Mouse (Mus musculus) stomach, embryonic 16.5 days (tissue): ENCODE data around the gene Clmn. TPM values are rescaled to one million over a fixed set of nuclear protein-coding genes. Genes with fewer than 3 reads are reported as not detected.

Experiments used
- ATAC-seq: fragments of 200-750 bp; cut with Nextera tagmentation; 2 replicates; pipeline ENCODE4 v1.8.0; 2017; ENCODE audit warnings: moderate number of reproducible peaks, moderate TSS enrichment; ENCODE audit not compliant: insufficient read depth, low FRiP score
- H3K27ac ChIP-seq: fragments of 300-500 bp; sonication (generic); 2 replicates; pipeline ENCODE4 v1.5.1; 2014; ENCODE audit warnings: low read length
- H3K27me3 ChIP-seq: fragments of 300-500 bp; sonication (generic); 2 replicates; pipeline ENCODE4 v1.6.1; 2014; ENCODE audit warnings: low read length, control low read depth, mixed read lengths; ENCODE audit not compliant: control insufficient read depth, insufficient read depth
- H3K36me3 ChIP-seq: fragments of 300-500 bp; sonication (generic); 2 replicates; pipeline ENCODE4 v1.6.1; 2014; ENCODE audit warnings: low read length; ENCODE audit not compliant: control insufficient read depth, insufficient read depth
- H3K4me1 ChIP-seq: fragments of 300-500 bp; sonication (generic); 2 replicates; pipeline ENCODE4 v1.6.1; 2014; ENCODE audit warnings: low read length, control low read depth, mixed read lengths; ENCODE audit not compliant: control insufficient read depth, insufficient read depth
- H3K4me2 ChIP-seq: fragments of 300-500 bp; sonication (generic); 2 replicates; pipeline ENCODE4 v1.6.1; 2014; ENCODE audit warnings: low read depth, low read length, mixed read lengths
- H3K4me3 ChIP-seq: fragments of 300-500 bp; sonication (generic); replicated peaks from 2 replicates; pipeline ENCODE4 v1.5.1; 2014; ENCODE audit warnings: mild to moderate bottlenecking, low read length
- H3K9ac ChIP-seq: fragments of 300-500 bp; sonication (generic); 2 replicates; pipeline ENCODE4 v1.6.1; 2014; ENCODE audit warnings: low read length
- H3K9me3 ChIP-seq: fragments of 300-500 bp; sonication (generic); replicated peaks from 2 replicates; pipeline ENCODE4 v1.6.1; 2016; ENCODE audit warnings: low read length, control low read depth; ENCODE audit not compliant: control insufficient read depth
- WGBS: fragments of 180-500 bp; shearing (Covaris S2); extraction: QIAGEN DNeasy Blood & Tissue Kit; methylation state at CpG from one replicate; pipeline ENCODE4 v1.1.7; 2014; 5-methylcytosine and 5-hydroxymethylcytosine counted together
- polyA plus RNA-seq: library from polyadenylated mRNA; unstranded; fragments of >200 nt; fragmentation: Nextera tagmentation; extraction: Ambion mirVana; gene quantifications from 2 replicates; pipeline ENCODE4 v1.2.1, GENCODE M21; 2015

Gene Clmn
- polyA plus RNA-seq, 1 experiment from 2014 or later, result 2.3 TPM

- H3K9ac ChIP-seq, result no peak overlapping the region
- no peak for ATAC-seq
- 79% methylated on average over 3 of the region's 3 CpGs for WGBS
Measured at GRCm38 (mm10) chr12:104868430-104868829, 3.6 kb upstream of the Clmn start.

GRCm38 (mm10) chr12:104867851-104868250 is 3.0 kb upstream of the Clmn start:
- Histone ChIP-seq H3K4me2 (no peak overlapping the region), H3K36me3 (no peaks in the 10 kb centered on the region), H3K9me3 (no peaks in the 10 kb centered on the region), H3K27me3 (no peaks in the 10 kb centered on the region), H3K4me1 (peaks cover 9% of the 10 kb centered on the region; the same call in 1 of the 2 replicates), H3K4me3 (no peak overlapping the region), H3K9ac (no peak overlapping the region), H3K27ac (no peak overlapping the region)
- WGBS, result 58% methylated on average over 6 of the region's 6 CpGs
- ATAC-seq, result no peak

More at GRCm38 (mm10) chr12:104868430-104868829, 3.6 kb upstream of the Clmn start:
- Histone ChIP-seq H3K4me2 (no peak overlapping the region), H3K4me3 (no peak overlapping the region), H3K27me3 (no peaks in the 10 kb centered on the region), H3K27ac (no peak overlapping the region), H3K9me3 (no peaks in the 10 kb centered on the region), H3K36me3 (no peaks in the 10 kb centered on the region), H3K4me1 (peaks cover 9% of the 10 kb centered on the region; the same call in 1 of the 2 replicates)

GRCm38 (mm10) chr12:104865166-104865535 is 275 bp upstream of the Clmn start:
- WGBS, result 0% methylated on average over 7 of the region's 10 CpGs
- Histone ChIP-seq H3K27me3 (no peaks in the 10 kb centered on the region), H3K27ac (no peak overlapping the region; the same call in 1 of the 2 replicates), H3K9me3 (no peaks in the 10 kb centered on the region), H3K4me3 (peak overlapping the region; percentile 87), H3K36me3 (no peaks in the 10 kb centered on the region), H3K4me1 (peaks cover 9% of the 10 kb centered on the region; the same call in 1 of the 2 replicates), H3K4me2 (peak overlapping the region; percentile 95), H3K9ac (peak overlapping the region; percentile 91)
- peak; percentile 24; the same call in 1 of the 2 replicates for ATAC-seq

GRCm38 (mm10) chr12:104863653-104864052 is 1.2 kb downstream of the Clmn start:
- H3K9ac ChIP-seq, result no peak overlapping the region; the same call in 1 of the 2 replicates
- H3K27ac ChIP-seq, result no peak overlapping the region
- no peaks in the 10 kb centered on the region for H3K27me3 ChIP-seq
- no peaks in the 10 kb centered on the region for H3K36me3 ChIP-seq
- H3K4me3 ChIP-seq, result peak overlapping the region; percentile 87
- H3K4me2 ChIP-seq, result peak overlapping the region; percentile 95
- 66% methylated on average over 7 of the region's 7 CpGs for WGBS
- H3K4me1 ChIP-seq, result peaks cover 15% of the 10 kb centered on the region
- ATAC-seq, result no peak; the same call in 1 of the 2 replicates
- no peaks in the 10 kb centered on the region for H3K9me3 ChIP-seq

- H3K9ac ChIP-seq, result peak overlapping the region; percentile 11; the same call in 1 of the 2 replicates
- ATAC-seq, result no peak
- H3K4me3 ChIP-seq, result no peak overlapping the region
- peaks cover 8% of the 10 kb centered on the region for H3K4me1 ChIP-seq
- 68% methylated on average over 7 of the region's 7 CpGs for WGBS
- no peak overlapping the region for H3K4me2 ChIP-seq
- H3K27me3 ChIP-seq, result no peaks in the 10 kb centered on the region
- no peaks in the 10 kb centered on the region for H3K36me3 ChIP-seq
- no peak overlapping the region for H3K27ac ChIP-seq
- H3K9me3 ChIP-seq, result no peaks in the 10 kb centered on the region
Measured at GRCm38 (mm10) chr12:104859140-104859539, 5.7 kb downstream of the Clmn start.

GRCm38 (mm10) chr12:104858732-104859131 is 6.1 kb downstream of the Clmn start:
- no peak overlapping the region for H3K27ac ChIP-seq
- no peaks in the 10 kb centered on the region for H3K27me3 ChIP-seq
- no peaks in the 10 kb centered on the region for H3K9me3 ChIP-seq
- ATAC-seq, result no peak
- H3K4me3 ChIP-seq, result no peak overlapping the region
- 79% methylated on average over 5 of the region's 5 CpGs for WGBS
- no peaks in the 10 kb centered on the region for H3K36me3 ChIP-seq
- peak overlapping the region; percentile 11; the same call in 1 of the 2 replicates for H3K9ac ChIP-seq
- no peak overlapping the region for H3K4me2 ChIP-seq
- H3K4me1 ChIP-seq, result peaks cover 8% of the 10 kb centered on the region

GRCm38 (mm10) chr12:104857614-104858013 is 7.3 kb downstream of the Clmn start:
- peaks cover 10% of the 10 kb centered on the region for H3K4me1 ChIP-seq
- no peak for ATAC-seq
- H3K9ac ChIP-seq, result no peak overlapping the region
- no peak overlapping the region for H3K4me3 ChIP-seq
- H3K4me2 ChIP-seq, result no peak overlapping the region
- H3K27ac ChIP-seq, result no peak overlapping the region
- no peaks in the 10 kb centered on the region for H3K36me3 ChIP-seq
- H3K9me3 ChIP-seq, result no peaks in the 10 kb centered on the region
- H3K27me3 ChIP-seq, result no peaks in the 10 kb centered on the region
- WGBS, result 81% methylated on average over 10 of the region's 10 CpGs

GRCm38 (mm10) chr12:104856540-104856939 is 8.3 kb downstream of the Clmn start:
- Histone ChIP-seq H3K4me3 (no peak overlapping the region), H3K4me2 (no peak overlapping the region), H3K4me1 (peaks cover 16% of the 10 kb centered on the region), H3K27ac (no peak overlapping the region), H3K27me3 (no peaks in the 10 kb centered on the region), H3K9ac (0 out of 2 replicates have a peak overlapping the region, but pooled peaks have one; percentile 7), H3K9me3 (no peaks in the 10 kb centered on the region), H3K36me3 (no peaks in the 10 kb centered on the region)
- no peak for ATAC-seq
- 65% methylated on average over 3 of the region's 3 CpGs for WGBS

GRCm38 (mm10) chr12:104855548-104855947 is 9.3 kb downstream of the Clmn start:
- peaks cover 18% of the 10 kb centered on the region for H3K4me1 ChIP-seq

More at GRCm38 (mm10) chr12:104855548-104855947, 9.3 kb downstream of the Clmn start:
- Histone ChIP-seq H3K27ac (no peak overlapping the region), H3K27me3 (no peaks in the 10 kb centered on the region), H3K4me2 (no peak overlapping the region), H3K9me3 (no peaks in the 10 kb centered on the region), H3K9ac (no peak overlapping the region), H3K36me3 (no peaks in the 10 kb centered on the region), H3K4me3 (no peak overlapping the region)
- ATAC-seq, result no peak
- WGBS, result 52% methylated on average over 7 of the region's 7 CpGs
